Mouse (Mus musculus) B cell, adult 67 days (primary cell): ENCODE measurements around the gene Areg. TPM values are rescaled to one million over a fixed set of nuclear protein-coding genes. Genes with fewer than 3 reads are reported as not detected.

Source experiments
- total RNA-seq, 2 experiments: library from RNA; stranded (reverse); gene quantifications; 4 replicates each; pipeline ENCODE4 v1.2.4; 2023

Gene Areg
- total RNA-seq = 1 to 10 TPM in 1 of 2 experiments, under 1 TPM in 1; 0.61 to 1.2 TPM

DNA sequence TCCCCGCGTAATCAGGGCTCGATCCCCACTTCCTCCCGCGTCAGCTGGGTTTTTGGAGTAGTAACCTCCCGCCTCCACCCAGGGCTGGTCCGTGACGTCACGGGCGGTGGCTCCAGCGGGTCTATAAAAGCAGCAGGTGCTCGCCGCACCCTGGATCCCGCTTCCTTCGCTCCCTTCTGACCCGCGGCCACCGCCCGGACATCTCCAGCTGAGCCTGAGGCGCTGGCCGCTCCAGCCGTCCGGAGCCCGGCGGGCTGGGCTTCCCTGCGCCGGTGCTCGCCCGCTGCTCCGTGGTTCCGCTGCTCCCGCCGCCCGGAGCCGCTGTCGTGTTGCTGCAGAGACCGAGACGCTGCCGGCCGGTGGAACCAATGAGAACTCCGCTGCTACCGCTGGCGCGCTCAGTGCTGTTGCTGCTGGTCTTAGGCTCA, at the start of gene Areg:
Gene Areg, plus strand, starts transcription at position 154 of the 428 bp plus-strand sequence.

Other genes starting within 250 kb of the Areg start
- not detected for gene Cxcl1, start 248.4 kb upstream of the Areg start, total RNA-seq
- under 1 TPM in 1 of 2 experiments, not detected in 1; 0.29 TPM for gene Cxcl2, start 235.7 kb upstream of the Areg start, total RNA-seq
- 1 to 10 TPM; 1.7 to 1.9 TPM for gene Mthfd2l, start 208.5 kb upstream of the Areg start, total RNA-seq
- not detected for gene Epgn, start 112.1 kb upstream of the Areg start, total RNA-seq
- not detected for gene Ereg, start 65.0 kb upstream of the Areg start, total RNA-seq